Mouse (Mus musculus): Measurements from ENCODE around the gene Hcls1. TPM values are rescaled to one million over a fixed set of nuclear protein-coding genes. Genes with fewer than 3 reads are reported as not detected.

Hcls1 gene
- 5.5 and 7.8 TPM in 2 replicates for polyA plus RNA-seq (2015; fragmentation: Nextera tagmentation; extraction: Ambion mirVana)

GRCm38 (mm10) chr16:36934841-36935620 lies at the start of gene Hcls1:
Gene Hcls1, plus strand, starts transcription at chr16:36934983.
- Histone ChIP-seq H3K4me3 (no peak within 1 kb of the TSS), H3K9ac (no peak within 1 kb of the TSS), H3K27ac (no peak within 1 kb of the TSS), H3K4me1 (no peaks in the 10 kb centered on the region), H3K4me2 (no peak within 1 kb of the TSS), H3K36me3 (peaks cover 24% of the 10 kb centered on the region), H3K9me3 (no peaks in the 10 kb centered on the region), H3K27me3 (no peaks in the 10 kb centered on the region)
- WGBS, result 58% methylated on average over 7 of the region's 7 CpGs
- ATAC-seq (ENCODE audit: borderline replicate concordance, extremely low read depth, low FRiP score, low TSS enrichment), result no peak

- H3K36me3 ChIP-seq, result peaks cover 24% of the 10 kb centered on the region
- H3K4me3 ChIP-seq, result no peak overlapping the region
- H3K27ac ChIP-seq, result no peak overlapping the region
- no peak for ATAC-seq (ENCODE audit: borderline replicate concordance, extremely low read depth, low FRiP score, low TSS enrichment)
- H3K4me1 ChIP-seq, result no peaks in the 10 kb centered on the region
- no peaks in the 10 kb centered on the region for H3K27me3 ChIP-seq
- H3K4me2 ChIP-seq, result no peak overlapping the region
- WGBS, result 91% methylated on average over 11 of the region's 11 CpGs
- no peak overlapping the region for H3K9ac ChIP-seq
- no peaks in the 10 kb centered on the region for H3K9me3 ChIP-seq
Measured at GRCm38 (mm10) chr16:36885912-36886311, 48.9 kb upstream of the Hcls1 start.

- no peaks in the 10 kb centered on the region for H3K9me3 ChIP-seq
- 87% methylated on average over 5 of the region's 5 CpGs for WGBS
- H3K27ac ChIP-seq, result no peak overlapping the region
- ATAC-seq (ENCODE audit: borderline replicate concordance, extremely low read depth, low FRiP score, low TSS enrichment), result no peak
- no peak overlapping the region for H3K4me3 ChIP-seq
- H3K4me1 ChIP-seq, result no peaks in the 10 kb centered on the region
- H3K4me2 ChIP-seq, result no peak overlapping the region
- H3K9ac ChIP-seq, result no peak overlapping the region
- H3K27me3 ChIP-seq, result no peaks in the 10 kb centered on the region
- peaks cover 37% of the 10 kb centered on the region for H3K36me3 ChIP-seq
Measured at GRCm38 (mm10) chr16:36887546-36887945, 47.2 kb upstream of the Hcls1 start.

GRCm38 (mm10) chr16:36890559-36890958 lies 44.2 kb upstream of the Hcls1 start:
- Histone ChIP-seq H3K9ac (no peak overlapping the region), H3K9me3 (no peaks in the 10 kb centered on the region), H3K36me3 (peaks cover 60% of the 10 kb centered on the region), H3K4me2 (no peak overlapping the region), H3K4me1 (no peaks in the 10 kb centered on the region), H3K27ac (no peak overlapping the region), H3K4me3 (no peak overlapping the region), H3K27me3 (no peaks in the 10 kb centered on the region)
- 80% methylated on average over 3 of the region's 3 CpGs for WGBS
- no peak for ATAC-seq (ENCODE audit: borderline replicate concordance, extremely low read depth, low FRiP score, low TSS enrichment)

GRCm38 (mm10) chr16:36891415-36891814 lies 43.4 kb upstream of the Hcls1 start:
- ATAC-seq (ENCODE audit: borderline replicate concordance, extremely low read depth, low FRiP score, low TSS enrichment), result no peak
- H3K27ac ChIP-seq, result no peak overlapping the region
- H3K27me3 ChIP-seq, result no peaks in the 10 kb centered on the region
- H3K9me3 ChIP-seq, result no peaks in the 10 kb centered on the region
- H3K36me3 ChIP-seq, result peaks cover 59% of the 10 kb centered on the region
- no peak overlapping the region for H3K9ac ChIP-seq
- no peak overlapping the region for H3K4me3 ChIP-seq
- no peaks in the 10 kb centered on the region for H3K4me1 ChIP-seq
- H3K4me2 ChIP-seq, result no peak overlapping the region
- WGBS, result 91% methylated on average over 4 of the region's 4 CpGs

GRCm38 (mm10) chr16:36893317-36893716 lies 41.5 kb upstream of the Hcls1 start:
- 90% methylated on average over 10 of the region's 10 CpGs for WGBS
- H3K4me1 ChIP-seq, result no peaks in the 10 kb centered on the region
- H3K27me3 ChIP-seq, result no peaks in the 10 kb centered on the region
- ATAC-seq (ENCODE audit: borderline replicate concordance, extremely low read depth, low FRiP score, low TSS enrichment), result no peak
- H3K9ac ChIP-seq, result no peak overlapping the region
- H3K36me3 ChIP-seq, result peaks cover 51% of the 10 kb centered on the region
- H3K4me2 ChIP-seq, result no peak overlapping the region
- H3K9me3 ChIP-seq, result no peaks in the 10 kb centered on the region
- no peak overlapping the region for H3K27ac ChIP-seq
- no peak overlapping the region for H3K4me3 ChIP-seq

- no peak for ATAC-seq (ENCODE audit: borderline replicate concordance, extremely low read depth, low FRiP score, low TSS enrichment)
- WGBS, result 88% methylated on average over 6 of the region's 6 CpGs
- H3K9ac ChIP-seq, result no peak overlapping the region
- no peak overlapping the region for H3K4me3 ChIP-seq
- peaks cover 67% of the 10 kb centered on the region for H3K36me3 ChIP-seq
- H3K4me1 ChIP-seq, result no peaks in the 10 kb centered on the region
- H3K27me3 ChIP-seq, result no peaks in the 10 kb centered on the region
- no peak overlapping the region for H3K27ac ChIP-seq
- no peak overlapping the region for H3K4me2 ChIP-seq
- no peaks in the 10 kb centered on the region for H3K9me3 ChIP-seq
Measured at GRCm38 (mm10) chr16:36896712-36897111, 38.1 kb upstream of the Hcls1 start.

GRCm38 (mm10) chr16:36903156-36903555 lies 31.6 kb upstream of the Hcls1 start:
- Histone ChIP-seq H3K4me2 (no peak overlapping the region), H3K27ac (no peak overlapping the region), H3K9ac (no peak overlapping the region), H3K9me3 (no peaks in the 10 kb centered on the region), H3K4me3 (no peak overlapping the region), H3K4me1 (no peaks in the 10 kb centered on the region), H3K36me3 (peaks cover 61% of the 10 kb centered on the region), H3K27me3 (no peaks in the 10 kb centered on the region)
- WGBS, result 84% methylated on average over 5 of the region's 5 CpGs
- no peak for ATAC-seq (ENCODE audit: borderline replicate concordance, extremely low read depth, low FRiP score, low TSS enrichment)

GRCm38 (mm10) chr16:36911909-36912308 lies 22.9 kb upstream of the Hcls1 start:
- no peak overlapping the region for H3K4me3 ChIP-seq
- WGBS, result 72% methylated on average over 10 of the region's 10 CpGs
- H3K4me1 ChIP-seq, result no peaks in the 10 kb centered on the region
- H3K9me3 ChIP-seq, result no peaks in the 10 kb centered on the region
- H3K27me3 ChIP-seq, result no peaks in the 10 kb centered on the region
- H3K36me3 ChIP-seq, result peaks cover 43% of the 10 kb centered on the region
- H3K9ac ChIP-seq, result no peak overlapping the region
- no peak for ATAC-seq (ENCODE audit: borderline replicate concordance, extremely low read depth, low FRiP score, low TSS enrichment)
- no peak overlapping the region for H3K27ac ChIP-seq
- H3K4me2 ChIP-seq, result no peak overlapping the region

- H3K4me3 ChIP-seq, result no peak overlapping the region
- no peak overlapping the region for H3K9ac ChIP-seq
- WGBS, result 72% methylated on average over 13 of the region's 13 CpGs
- no peaks in the 10 kb centered on the region for H3K4me1 ChIP-seq
- H3K27me3 ChIP-seq, result no peaks in the 10 kb centered on the region
- H3K4me2 ChIP-seq, result no peak overlapping the region
- no peak for ATAC-seq (ENCODE audit: borderline replicate concordance, extremely low read depth, low FRiP score, low TSS enrichment)
- peaks cover 45% of the 10 kb centered on the region for H3K36me3 ChIP-seq
- no peak overlapping the region for H3K27ac ChIP-seq
- H3K9me3 ChIP-seq, result no peaks in the 10 kb centered on the region
Measured at GRCm38 (mm10) chr16:36912311-36912710, 22.5 kb upstream of the Hcls1 start.

GRCm38 (mm10) chr16:36914195-36914594 lies 20.6 kb upstream of the Hcls1 start:
- ATAC-seq (ENCODE audit: borderline replicate concordance, extremely low read depth, low FRiP score, low TSS enrichment), result no peak
- WGBS, result 66% methylated on average over 5 of the region's 5 CpGs
- no peaks in the 10 kb centered on the region for H3K27me3 ChIP-seq

GRCm38 (mm10) chr16:36918505-36918904 lies 16.3 kb upstream of the Hcls1 start:
- Histone ChIP-seq H3K4me2 (no peak overlapping the region), H3K9me3 (no peaks in the 10 kb centered on the region), H3K4me3 (no peak overlapping the region), H3K36me3 (peaks cover 63% of the 10 kb centered on the region), H3K9ac (no peak overlapping the region), H3K27me3 (no peaks in the 10 kb centered on the region), H3K27ac (no peak overlapping the region), H3K4me1 (no peaks in the 10 kb centered on the region)
- ATAC-seq (ENCODE audit: borderline replicate concordance, extremely low read depth, low FRiP score, low TSS enrichment), result no peak
- 95% methylated on average over 10 of the region's 10 CpGs for WGBS

More at GRCm38 (mm10) chr16:36914195-36914594, 20.6 kb upstream of the Hcls1 start:
- Histone ChIP-seq H3K4me2 (no peak overlapping the region), H3K9me3 (no peaks in the 10 kb centered on the region), H3K4me3 (no peak overlapping the region), H3K4me1 (no peaks in the 10 kb centered on the region), H3K9ac (no peak overlapping the region), H3K36me3 (peaks cover 49% of the 10 kb centered on the region), H3K27ac (no peak overlapping the region)
